Mouse (Mus musculus) mouse embryonic stem cell (cell line): ENCODE measurements around the gene Cmklr1.

Experiments
- in situ Hi-C, 2 experiments: fragments of 300-500 bp; cut with MboI; formaldehyde crosslinking; loops; 1 replicate in 1 of 2; 3 replicates in 1 of 2; pipeline ENCODE4 v1.14.3; 2019 to 2020; ENCODE audit warnings: low sequenced_read_pairs in 2 of 2, low pct_unique_long_range_greater_than_20kb in 1 of 2, mixed read lengths in 1 of 2; ENCODE audit not compliant: unreplicated experiment in 1 of 2

The Cmklr1 gene

DNA sequence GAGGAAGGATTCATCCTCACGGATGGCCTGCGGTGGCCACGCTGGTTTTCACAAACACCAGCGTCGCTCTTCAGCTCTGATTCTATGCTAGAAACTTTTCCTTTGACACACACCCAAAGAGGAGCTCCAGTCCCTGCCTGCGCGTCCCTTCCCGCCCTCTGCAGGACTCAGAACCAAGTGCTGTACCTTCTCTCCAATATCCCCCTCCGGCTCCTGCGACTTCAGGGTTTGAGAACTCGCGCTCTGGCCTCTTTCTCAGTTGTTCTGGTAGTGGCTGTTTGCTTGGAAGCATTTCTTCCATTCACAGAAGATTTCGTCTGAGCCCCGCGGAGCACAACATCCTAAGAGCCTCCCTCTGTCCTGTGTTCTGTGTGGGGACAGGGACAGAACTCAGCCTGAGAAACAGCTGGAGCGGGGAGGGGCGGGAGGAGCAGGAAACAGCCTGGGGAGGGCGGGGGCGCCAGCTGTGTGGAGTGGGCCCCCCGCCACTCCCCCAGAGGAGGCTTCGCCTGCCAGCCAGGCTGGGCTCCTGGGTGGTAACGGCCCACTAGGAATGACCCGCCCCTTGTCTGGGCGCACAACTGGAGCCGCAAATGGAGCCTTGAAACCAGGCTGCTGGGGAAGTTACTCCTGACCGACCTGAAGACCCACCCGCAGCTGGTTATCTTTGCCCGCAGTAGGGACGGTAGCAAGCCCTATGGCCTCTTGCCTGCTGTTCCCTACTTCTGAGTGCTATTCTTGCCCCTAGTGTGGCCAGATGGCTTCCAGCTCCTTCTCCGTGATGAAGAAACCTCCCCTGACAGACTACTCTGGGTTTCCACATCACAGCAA lies at the start of gene Cmklr1:
Gene Cmklr1, minus strand, starts transcription at position 392 of the 831 bp plus-strand sequence.
- in situ Hi-C loops, result no loop called here

DNA sequence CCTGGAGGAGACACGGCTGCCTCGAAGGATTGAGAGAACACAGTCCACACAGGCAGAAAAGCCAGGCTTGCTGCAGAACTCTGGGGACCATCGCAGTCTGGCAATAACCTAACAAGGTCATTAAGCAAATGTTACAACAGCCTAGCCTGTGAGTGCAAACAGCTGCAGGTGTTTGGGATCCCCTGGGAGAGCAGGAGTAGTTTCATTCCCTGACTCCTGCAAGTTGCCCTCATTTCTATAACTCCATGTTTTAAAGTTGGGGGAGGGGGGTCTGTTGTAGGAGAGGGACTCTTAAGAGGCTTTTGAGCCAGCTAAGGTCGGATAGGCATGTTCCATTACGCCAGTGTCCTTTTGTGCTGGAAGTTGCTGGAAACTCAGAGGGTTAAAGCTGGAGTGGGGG lies 44.2 kb upstream of the Cmklr1 start:
- in situ Hi-C loops, result no loop called here

DNA sequence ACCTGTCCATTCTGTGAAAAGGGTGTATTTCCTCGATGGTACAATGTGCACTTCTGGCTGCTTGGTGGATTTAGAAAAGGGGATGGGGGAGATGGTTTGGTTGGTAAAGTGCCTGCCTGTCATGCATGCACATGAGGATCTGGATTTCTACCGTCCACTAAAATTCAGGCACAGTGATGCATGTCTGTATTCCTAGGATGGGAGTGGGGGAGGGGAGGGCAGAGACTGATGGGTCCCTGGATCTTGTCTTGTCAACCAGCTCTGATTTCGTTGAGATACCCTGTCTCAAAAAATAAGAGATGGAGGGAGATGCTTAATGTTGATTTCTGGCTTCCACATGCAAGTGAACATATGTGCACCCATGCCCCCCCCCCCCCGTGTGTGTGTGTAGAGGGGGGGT lies 43.8 kb upstream of the Cmklr1 start:
- in situ Hi-C loops, result no loop called here

DNA sequence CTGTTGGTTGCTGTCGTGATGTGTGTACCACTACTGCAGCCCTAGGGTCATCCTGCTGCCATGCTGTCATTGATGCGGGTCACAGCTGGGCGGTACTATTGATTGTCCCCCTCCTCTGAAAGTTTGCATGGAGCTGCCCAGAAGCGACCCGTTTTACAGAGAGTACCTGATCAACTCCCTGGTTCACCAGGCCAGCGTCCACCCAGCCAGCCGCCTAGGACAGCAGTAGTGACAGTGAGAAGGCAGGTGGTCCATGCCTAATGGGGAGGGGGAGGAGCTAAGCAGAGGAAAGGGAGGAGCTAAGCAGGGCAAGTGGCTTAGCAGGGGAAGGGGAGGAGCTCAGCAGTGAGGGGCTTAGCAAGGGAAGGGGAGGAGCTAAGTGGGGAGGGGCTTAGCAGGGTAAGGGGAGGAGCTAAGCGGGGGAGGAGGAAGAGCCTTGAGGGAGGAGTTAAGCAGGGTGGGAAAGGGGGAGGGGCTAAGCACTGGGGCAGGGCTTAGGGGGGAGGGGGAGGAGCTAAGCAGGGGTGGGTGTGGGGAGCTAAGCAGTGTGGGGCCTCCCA lies 43.0 kb upstream of the Cmklr1 start:
- in situ Hi-C loops, result no loop called here

DNA sequence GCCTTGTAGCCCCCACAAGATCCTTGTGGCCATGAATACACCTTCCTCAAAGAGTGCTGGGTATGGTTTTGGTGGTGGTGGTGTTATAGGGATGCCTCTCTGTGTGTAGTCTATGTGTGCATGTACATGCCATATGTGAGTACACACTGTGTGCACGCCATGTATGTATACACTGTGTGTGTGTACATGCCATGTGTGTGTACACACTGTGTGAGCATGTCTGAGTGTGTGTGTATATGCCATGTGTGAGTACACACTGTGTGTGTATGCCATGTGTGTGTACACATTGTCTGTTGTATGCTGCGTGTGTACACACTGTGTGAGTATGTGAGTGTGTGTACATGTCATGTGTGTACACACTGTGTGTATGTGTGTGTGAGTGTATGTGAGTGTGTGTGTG lies 40.6 kb upstream of the Cmklr1 start:
- in situ Hi-C loops, result no loop called here

DNA sequence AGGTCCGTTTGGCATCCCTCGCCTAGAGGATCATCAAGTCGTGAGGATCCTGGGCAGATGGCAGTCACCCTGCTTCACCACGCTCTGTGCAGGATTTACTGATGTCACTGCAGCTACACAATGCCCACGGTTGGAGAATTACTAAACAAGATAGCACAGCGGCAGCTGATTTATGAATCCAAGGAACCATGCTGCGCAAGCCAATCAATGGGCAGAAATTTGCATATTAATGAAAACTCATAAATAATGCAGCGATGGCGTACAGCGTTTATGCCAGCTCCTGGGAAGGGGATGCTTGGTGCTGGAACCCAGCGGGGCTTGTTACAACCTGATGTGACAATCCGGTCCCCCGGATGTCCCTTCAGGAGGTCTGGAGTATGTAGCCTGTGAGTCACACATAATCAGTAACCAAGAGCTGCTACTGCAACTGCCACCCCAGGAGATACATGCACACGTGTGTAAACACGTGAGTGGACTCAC lies 39.9 kb upstream of the Cmklr1 start:
- in situ Hi-C loops, result no loop called here

DNA sequence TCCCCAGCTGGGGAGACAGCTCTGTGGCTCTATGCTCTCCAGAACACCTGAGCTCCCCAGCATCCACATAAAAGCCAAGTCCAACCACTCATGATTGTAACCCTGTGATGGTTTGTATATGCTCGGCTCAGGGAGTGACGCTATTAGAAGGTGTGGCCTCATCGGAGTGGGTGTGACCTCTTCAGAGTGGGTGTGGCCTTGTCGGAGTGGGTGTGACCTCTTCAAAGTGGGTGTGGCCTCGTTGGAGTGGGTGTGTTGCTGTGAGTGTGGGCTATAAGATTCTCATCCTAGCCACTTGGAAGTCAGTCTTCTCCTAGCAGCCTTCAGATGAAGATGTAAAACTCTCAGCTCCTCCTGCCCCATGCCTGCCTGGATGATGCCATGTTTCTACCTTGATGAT lies 37.3 kb upstream of the Cmklr1 start:
- in situ Hi-C loops, result no loop called here

DNA sequence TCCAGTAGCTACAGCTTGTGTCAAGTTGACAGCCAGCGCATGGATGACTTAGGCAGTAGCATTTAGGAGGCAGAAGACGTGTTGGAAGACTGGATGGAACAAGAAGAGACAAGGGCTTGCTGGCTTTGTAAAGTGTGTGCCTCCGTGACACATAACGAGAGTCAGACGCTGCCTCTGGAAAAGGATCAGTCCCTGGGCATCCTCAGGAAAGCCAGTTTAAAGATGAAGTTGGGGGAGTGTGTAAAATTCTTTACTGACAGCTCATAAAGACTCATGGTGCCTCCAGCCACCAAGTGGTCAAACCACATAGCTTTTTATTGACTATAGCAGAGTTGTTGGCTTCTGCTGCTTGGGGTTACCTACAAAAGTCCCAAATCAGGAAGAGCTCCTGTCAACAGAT lies 35.2 kb upstream of the Cmklr1 start:
- in situ Hi-C loops, result no loop called here

DNA sequence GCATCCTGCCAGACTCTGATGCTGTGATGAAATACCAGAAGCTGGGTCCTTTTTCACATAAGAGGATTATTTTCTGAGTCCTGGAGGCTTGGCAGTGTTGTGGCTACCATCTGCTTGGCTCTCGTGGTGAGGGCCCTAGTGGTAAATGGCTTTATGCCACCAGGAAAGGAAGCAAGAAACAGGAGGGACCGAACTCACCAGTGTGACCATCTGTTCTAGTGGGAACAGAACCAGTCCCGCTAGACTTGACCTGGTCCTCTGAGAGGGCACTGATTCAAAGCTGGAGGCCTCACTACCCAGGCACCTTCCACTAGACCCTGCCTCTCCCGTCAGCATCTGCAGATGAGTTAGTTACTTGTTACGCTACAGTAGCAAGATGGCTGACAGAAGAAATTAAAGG lies 33.0 kb upstream of the Cmklr1 start:
- in situ Hi-C loops, result no loop called here

DNA sequence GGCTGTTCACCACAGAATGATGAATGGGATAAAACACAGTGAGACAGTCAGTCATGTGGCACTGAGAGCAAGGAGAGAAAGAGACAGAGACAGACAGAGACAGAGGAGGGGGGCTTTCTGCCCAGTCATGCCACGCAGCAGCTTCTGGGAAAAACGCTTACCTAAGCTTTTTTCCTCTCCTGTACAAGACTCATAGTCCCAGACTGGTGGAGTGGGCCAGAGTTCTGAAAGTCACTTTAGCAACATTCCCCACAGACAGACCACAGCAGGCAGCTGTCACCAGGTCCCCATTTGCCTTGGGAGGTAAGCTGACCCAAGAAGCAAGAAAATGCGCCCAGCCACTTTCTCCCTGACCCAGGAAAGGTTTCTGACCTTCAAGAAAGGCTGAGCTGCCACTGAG lies 32.2 kb upstream of the Cmklr1 start:
- in situ Hi-C loops, result no loop called here

DNA sequence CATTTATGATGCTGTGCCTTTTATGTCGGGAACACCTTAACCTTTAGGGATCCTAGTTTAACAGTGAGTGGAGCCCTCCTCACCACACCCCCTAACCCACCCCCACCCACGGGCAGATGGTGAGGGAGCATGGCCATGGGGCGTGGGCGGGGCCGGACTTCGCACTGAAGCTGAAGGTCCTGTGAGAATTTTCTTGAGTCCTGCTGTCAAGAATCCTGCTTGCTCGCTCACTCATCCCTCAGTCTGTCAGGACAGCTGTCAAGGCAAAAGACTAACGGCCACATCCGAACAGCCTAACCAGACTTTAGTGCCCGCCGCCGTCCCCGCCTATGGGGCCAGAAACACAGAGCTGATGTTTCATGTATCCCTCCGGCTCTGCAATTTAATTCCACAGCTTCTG lies 31.0 kb upstream of the Cmklr1 start:
- in situ Hi-C loops, result no loop called here

DNA sequence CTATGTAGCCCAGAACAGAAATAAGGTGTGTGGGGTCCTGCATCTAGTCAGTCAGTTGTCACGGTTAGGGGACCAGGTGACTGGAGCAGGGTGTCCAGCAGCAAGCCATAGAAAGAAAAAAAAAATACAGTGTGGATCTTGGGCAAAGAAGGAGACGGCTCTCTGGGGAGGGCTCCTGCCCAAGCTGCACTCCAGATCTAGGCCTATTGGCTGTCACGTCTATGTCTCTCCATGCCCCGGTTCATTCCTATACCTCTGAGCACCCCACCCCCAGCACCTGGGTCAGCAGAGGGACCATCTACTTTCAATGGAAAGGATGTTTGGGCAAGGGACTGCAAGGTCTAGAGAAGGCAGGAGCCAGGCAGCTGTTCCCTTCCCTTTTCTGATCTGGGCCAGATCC lies 29.3 kb upstream of the Cmklr1 start:
- in situ Hi-C loops, result no loop called here

DNA sequence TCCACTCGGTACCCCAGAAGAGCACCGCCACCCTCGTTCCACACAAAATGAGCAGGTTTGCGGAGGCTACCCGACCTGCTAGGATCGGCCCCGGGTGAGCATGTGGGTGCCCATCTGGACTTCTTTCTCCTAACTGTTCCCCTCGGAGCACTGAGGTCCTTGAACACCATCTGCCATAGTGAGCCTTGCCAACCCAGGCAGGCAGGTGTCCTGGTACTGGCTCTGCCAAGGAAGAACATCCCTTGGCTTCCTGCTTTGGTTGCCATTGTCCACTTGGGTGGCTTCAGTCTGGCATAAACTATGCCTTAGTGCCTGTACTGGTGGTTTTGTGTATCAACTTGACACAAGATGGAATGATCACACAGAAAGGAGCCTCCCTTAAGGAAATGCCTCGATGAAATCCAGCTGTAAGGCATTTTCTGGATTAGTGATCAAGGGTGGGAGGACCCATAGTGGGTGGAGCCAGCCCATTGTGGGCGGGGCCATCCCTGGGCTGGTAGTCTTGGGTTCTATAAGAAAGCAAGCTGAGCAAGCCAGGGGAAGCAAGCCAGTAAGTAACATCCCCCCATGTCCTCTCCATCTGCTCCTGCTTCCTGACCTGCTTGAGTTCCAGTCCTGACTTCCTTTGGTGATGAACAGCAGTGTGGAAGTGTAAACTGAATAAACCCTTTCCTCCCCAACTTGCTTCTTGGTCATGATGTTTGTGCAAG lies 28.7 kb upstream of the Cmklr1 start:
- in situ Hi-C loops, result no loop called here

DNA sequence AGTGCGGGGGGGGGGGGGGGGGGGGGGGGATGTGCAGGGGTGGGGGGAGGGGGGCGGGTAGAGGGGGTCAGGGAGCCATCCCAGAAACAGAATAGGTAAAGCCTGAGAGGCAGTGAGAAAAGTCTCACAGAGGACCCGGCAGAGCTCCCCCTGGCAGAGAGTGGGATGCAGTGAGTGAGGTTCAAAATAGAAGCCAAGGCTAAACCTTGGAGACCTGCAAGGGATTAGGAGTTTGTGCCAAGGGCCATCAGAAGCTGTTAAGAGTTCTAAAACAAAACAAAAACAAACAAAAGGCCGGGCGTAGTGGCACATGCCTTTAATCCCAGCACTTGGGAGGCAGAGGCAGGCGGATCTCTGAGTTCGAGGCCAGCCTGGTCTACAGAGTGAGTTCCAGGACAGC lies 27.3 kb upstream of the Cmklr1 start:
- in situ Hi-C loops, result no loop called here

DNA sequence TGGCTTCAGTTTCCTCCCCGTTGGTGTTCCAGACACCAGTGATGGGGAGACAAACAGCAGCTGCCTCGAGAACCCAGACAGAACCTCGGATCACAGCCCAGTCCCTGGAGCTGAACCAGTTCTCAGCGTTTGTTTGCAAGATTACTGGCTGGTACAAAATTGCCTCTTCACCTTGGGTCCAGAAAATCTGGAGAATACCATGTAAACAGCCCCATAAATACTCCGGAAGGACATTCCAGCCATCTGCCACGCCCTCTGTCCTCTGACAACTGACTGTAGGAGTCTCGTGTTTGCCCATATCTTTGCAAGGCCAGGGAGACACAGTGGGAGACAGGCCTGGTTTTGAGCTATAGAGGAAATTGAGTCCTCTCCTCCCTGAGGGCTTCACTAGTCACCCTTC lies 24.6 kb upstream of the Cmklr1 start:
- in situ Hi-C loops, result no loop called here

DNA sequence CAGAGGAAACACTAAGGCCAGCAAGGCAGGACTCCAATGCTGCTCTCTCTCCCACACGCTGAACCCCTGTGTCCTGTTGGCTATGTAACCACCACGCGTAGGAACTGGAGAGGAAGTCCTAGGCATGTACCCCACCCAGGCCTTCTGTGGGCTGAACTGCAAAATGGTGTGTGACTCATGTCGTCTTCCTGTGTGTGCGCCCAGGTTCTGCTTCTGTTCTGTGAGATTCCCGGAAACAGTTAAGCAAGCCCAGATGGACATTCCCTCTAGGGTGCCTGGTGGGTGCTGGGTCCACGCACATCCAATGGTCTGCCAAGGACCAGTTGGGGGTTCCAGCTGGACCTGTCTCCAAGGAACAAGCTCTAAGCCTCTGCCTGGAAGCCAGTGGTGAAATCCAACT lies 22.2 kb upstream of the Cmklr1 start:
- in situ Hi-C loops, result no loop called here

DNA sequence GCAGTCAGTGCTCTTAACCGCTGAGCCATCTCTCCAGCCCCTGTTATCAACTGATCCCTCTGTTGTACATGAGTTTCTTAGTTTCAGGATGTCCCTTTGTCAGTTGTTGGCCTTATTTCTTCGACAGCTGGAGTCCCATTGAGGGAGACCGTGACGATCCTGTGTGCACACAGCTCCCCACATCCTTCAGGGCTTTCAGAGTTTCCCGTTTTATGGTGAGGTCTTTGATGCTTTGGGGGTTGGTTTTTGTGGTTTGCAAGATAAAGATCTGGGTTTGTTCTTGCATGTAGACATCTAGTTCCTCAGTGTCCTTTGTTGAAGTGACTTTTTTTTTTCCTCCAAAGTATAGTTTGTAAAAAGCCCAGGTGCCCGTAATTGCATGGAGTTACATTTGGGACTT lies 20.4 kb upstream of the Cmklr1 start:
- in situ Hi-C loops, result no loop called here

DNA sequence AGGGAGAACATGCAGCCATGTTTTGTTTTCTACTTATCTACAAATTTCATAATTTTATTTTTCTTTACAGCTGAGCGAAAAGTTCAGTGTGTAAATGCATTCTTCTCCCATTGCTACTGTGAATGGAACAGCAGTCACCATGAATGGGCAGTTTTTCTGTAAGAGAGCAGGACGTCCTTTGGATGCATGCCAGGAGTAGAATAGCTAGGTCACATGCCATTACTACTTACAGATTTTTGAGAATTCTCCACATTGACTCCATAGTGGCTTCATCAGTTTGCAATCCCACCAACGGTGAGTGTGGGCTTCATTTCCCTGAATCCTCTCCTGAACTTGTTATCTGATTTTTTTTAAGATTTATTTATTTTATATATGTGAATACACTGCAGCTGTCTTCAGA lies 19.9 kb upstream of the Cmklr1 start:
- in situ Hi-C loops, result no loop called here

DNA sequence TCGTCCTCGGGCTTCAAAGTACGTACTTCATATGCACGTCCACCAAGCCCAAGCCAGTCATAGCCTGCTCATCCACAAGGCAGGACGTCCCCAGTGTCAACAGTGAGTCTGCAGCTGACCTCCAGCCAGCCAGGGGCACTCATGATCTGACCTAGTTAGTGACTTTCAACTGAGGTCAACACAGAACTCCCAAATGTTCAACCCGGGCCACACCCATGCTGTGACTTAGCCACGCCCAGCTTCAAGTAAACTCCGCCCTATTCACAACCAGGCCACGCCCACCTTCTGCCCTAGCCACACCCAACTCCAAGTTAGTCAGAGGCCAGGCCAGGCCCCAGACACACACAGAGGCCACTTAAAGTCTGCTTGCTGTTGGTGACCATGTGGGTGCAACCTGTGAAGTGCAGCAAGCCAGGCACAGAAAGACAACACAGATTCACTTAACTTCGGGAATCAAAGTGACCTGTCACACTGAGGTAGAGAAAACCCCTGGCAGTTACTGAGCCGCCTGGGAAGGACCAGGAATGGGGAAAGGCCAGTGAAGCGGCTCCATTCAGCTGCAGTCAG lies 14.5 kb upstream of the Cmklr1 start:
- in situ Hi-C loops, result no loop called here
